Mouse (Mus musculus) heart, embryonic 13.5 days (tissue): ENCODE measurements around the gene Med16. TPM values are rescaled to one million over a fixed set of nuclear protein-coding genes. Genes with fewer than 3 reads are reported as not detected.
A peak's percentile ranks its signal among the peaks of the same experiment; 100 is the strongest.

ENCODE experiments used
- ATAC-seq: fragments of 200-750 bp; cut with Nextera tagmentation; 2 replicates; pipeline ENCODE4 v1.8.0; 2017; ENCODE audit warnings: moderate TSS enrichment; ENCODE audit not compliant: insufficient number of reproducible peaks, low FRiP score, low TSS enrichment; ENCODE audit errors: extremely low read depth
- H3K27ac ChIP-seq: fragments of 300-500 bp; sonication (generic); replicated peaks from 2 replicates; pipeline ENCODE4 v1.5.1; 2015; ENCODE audit warnings: moderate library complexity, mild to moderate bottlenecking, inconsistent platforms
- H3K27me3 ChIP-seq: fragments of 300-500 bp; sonication (generic); replicated peaks from 2 replicates; pipeline ENCODE4 v1.6.1; 2015; ENCODE audit warnings: mild to moderate bottlenecking, inconsistent platforms
- H3K36me3 ChIP-seq: fragments of 300-500 bp; sonication (generic); 2 replicates; pipeline ENCODE4 v1.6.1; 2015; ENCODE audit warnings: mild to moderate bottlenecking, inconsistent platforms
- H3K4me1 ChIP-seq: fragments of 300-500 bp; sonication (generic); 2 replicates; pipeline ENCODE4 v1.6.1; 2015; ENCODE audit warnings: inconsistent platforms
- H3K4me2 ChIP-seq: fragments of 300-500 bp; sonication (generic); 2 replicates; pipeline ENCODE4 v1.6.1; 2015; ENCODE audit warnings: inconsistent platforms, mild to moderate bottlenecking, moderate library complexity
- H3K4me3 ChIP-seq: fragments of 300-500 bp; sonication (generic); 2 replicates; pipeline ENCODE4 v1.5.1; 2015; ENCODE audit warnings: moderate library complexity, mild to moderate bottlenecking, inconsistent platforms
- H3K9ac ChIP-seq: fragments of 300-500 bp; sonication (generic); 2 replicates; pipeline ENCODE4 v1.6.1; 2015; ENCODE audit warnings: inconsistent platforms, mild to moderate bottlenecking, moderate library complexity
- H3K9me3 ChIP-seq: fragments of 300-500 bp; sonication (generic); 2 replicates; pipeline ENCODE4 v1.6.1; 2016; ENCODE audit warnings: inconsistent platforms
- WGBS: fragments of 180-500 bp; shearing (Covaris S2); methylation state at CpG from one replicate; pipeline ENCODE4 v1.1.7; 2015; ENCODE audit warnings: mixed read lengths; 5-methylcytosine and 5-hydroxymethylcytosine counted together
- polyA plus RNA-seq: library from polyadenylated mRNA; unstranded; fragments of >200 nt; fragmentation: Nextera tagmentation; extraction: Ambion mirVana; gene quantifications from 2 replicates; pipeline ENCODE4 v1.2.1, GENCODE M21; 2015

Gene Med16
- 41.8 and 42.1 TPM in 2 replicates for polyA plus RNA-seq

GRCm38 (mm10) chr10:79908167-79909091 lies at the start of gene Med16:
Med16 (minus strand) TSS chr10:79908923.
- H3K36me3 ChIP-seq: peaks cover 70% of the 10 kb centered on the region

DNA sequence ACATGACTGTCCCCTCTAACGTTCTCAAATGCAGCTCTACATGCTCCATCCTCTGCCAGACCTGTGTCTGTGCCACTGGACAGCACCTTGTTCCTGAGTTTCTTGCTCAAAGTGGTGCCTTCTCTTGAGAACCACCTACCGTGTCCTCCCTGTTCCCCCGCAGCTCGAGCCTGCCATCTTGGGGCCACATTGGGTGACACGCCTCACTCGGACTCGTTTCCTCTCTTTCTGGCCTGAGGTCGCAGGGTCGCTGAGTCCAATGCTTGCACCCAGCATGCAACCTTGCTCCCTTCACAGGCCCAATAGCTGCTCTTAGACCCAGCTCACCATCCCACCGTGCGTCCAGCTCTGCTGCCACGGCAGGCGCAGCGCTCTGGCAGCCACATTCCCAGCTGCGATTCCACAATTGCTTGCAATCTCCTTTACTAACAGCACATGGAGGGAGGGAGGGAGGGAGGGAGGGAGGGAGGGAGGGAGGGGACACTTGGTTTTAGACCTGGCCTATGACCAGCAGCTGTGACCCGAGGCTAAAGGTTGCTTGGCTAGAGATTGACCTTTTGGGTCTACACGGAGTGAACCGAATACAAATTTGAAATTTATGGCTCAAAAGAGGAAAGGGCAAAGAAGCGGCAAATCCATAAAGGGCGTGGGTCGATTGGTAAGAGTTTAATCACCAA lies 49.6 kb upstream of the Med16 start:
- H3K4me1 ChIP-seq: peaks cover 21% of the 10 kb centered on the region
- peak overlapping the region; percentile 32 for H3K4me3 ChIP-seq
- 17% methylated on average over 21 of the region's 21 CpGs for WGBS
- no peaks in the 10 kb centered on the region for H3K27me3 ChIP-seq
- peak overlapping the region; percentile 63 for H3K27ac ChIP-seq
- peak overlapping the region; percentile 58 for H3K4me2 ChIP-seq
- peak overlapping the region; percentile 67 for H3K9ac ChIP-seq
- peaks cover 24% of the 10 kb centered on the region for H3K36me3 ChIP-seq
- no peak for ATAC-seq
- no peaks in the 10 kb centered on the region for H3K9me3 ChIP-seq

More at GRCm38 (mm10) chr10:79908167-79909091, at the start of gene Med16:
- peak within 1 kb of the TSS; percentile 71 for H3K4me3 ChIP-seq
- no peaks in the 10 kb centered on the region for H3K9me3 ChIP-seq
- peak; percentile 96 for ATAC-seq
- peak within 1 kb of the TSS; percentile 94 for H3K9ac ChIP-seq
- H3K27me3 ChIP-seq: no peaks in the 10 kb centered on the region
- H3K4me2 ChIP-seq: peak within 1 kb of the TSS; percentile 68
- H3K27ac ChIP-seq: peak within 1 kb of the TSS; percentile 92
- WGBS: 1% methylated on average over 52 of the region's 52 CpGs
- H3K4me1 ChIP-seq: peaks cover 15% of the 10 kb centered on the region

DNA sequence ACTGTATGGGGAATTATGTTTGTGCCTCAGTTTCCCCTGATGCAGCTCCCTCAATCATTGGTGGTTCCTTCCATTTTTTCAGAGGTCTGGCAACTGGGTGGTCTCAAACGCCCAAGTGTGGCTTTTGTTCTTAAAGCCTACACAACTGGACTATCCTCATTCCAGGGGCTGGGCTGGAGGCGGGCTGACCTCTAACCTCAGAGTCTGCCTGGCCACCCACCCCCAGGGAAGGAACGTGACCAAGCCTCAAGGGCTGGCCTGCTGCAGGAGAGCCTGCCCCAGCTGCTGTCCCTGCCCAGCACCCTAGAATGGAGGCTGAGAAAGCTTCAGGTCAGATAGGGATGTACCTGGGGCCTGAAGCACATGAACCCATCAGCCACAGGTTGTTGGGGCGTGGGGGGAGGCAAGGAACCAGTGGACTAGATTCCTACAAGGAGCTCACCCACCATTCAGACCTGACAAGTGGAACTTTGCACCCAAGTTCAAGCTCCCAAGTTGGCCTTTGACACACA lies 48.0 kb upstream of the Med16 start:
- Histone ChIP-seq H3K9me3 (no peaks in the 10 kb centered on the region), H3K4me1 (peaks cover 21% of the 10 kb centered on the region), H3K4me3 (peak overlapping the region; percentile 10; the same call in 1 of the 2 replicates), H3K36me3 (peaks cover 22% of the 10 kb centered on the region), H3K27ac (no peak overlapping the region), H3K27me3 (no peaks in the 10 kb centered on the region), H3K4me2 (peak overlapping the region; percentile 27; the same call in 1 of the 2 replicates), H3K9ac (0 out of 2 replicates have a peak overlapping the region, but pooled peaks have one; percentile 44)
- WGBS: 29% methylated on average over 4 of the region's 4 CpGs
- no peak for ATAC-seq

DNA sequence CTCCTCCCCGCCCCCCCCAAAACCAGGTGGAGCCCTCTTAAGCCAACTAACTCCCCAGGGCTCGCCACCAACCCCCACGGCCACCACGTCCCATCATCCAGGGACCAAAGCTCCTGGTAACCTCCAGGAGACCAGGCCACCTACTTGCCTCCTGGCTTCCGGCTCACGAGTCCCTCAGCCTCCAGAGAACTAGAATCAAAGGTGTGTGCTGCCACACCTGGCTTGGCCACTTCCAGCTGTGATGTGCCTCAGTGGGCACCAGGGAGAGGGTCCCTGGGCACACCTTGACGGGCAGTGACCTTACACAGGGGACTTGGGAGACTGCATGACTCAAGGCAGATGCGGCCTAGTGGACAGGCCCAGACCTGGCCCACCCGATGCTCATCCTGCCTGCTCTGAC lies 47.0 kb upstream of the Med16 start:
- Histone ChIP-seq H3K4me1 (peaks cover 13% of the 10 kb centered on the region), H3K9ac (0 out of 2 replicates have a peak overlapping the region, but pooled peaks have one; percentile 44), H3K27ac (no peak overlapping the region), H3K4me2 (peak overlapping the region; percentile 27; the same call in 1 of the 2 replicates), H3K27me3 (no peaks in the 10 kb centered on the region), H3K4me3 (no peak overlapping the region), H3K36me3 (peaks cover 26% of the 10 kb centered on the region), H3K9me3 (no peaks in the 10 kb centered on the region)
- ATAC-seq: no peak
- 69% methylated on average over 9 of the region's 9 CpGs for WGBS

- Histone ChIP-seq H3K9ac (no peak overlapping the region), H3K9me3 (no peaks in the 10 kb centered on the region), H3K36me3 (peaks cover 43% of the 10 kb centered on the region), H3K4me3 (no peak overlapping the region), H3K4me2 (no peak overlapping the region; the same call in 1 of the 2 replicates), H3K4me1 (peaks cover 10% of the 10 kb centered on the region; the same call in 1 of the 2 replicates), H3K27me3 (no peaks in the 10 kb centered on the region), H3K27ac (no peak overlapping the region)
- WGBS: 80% methylated on average over 6 of the region's 6 CpGs
- ATAC-seq: no peak
These were observed 45.2 kb upstream of the Med16 start for GRCm38 (mm10) chr10:79953946-79954345.

GRCm38 (mm10) chr10:79950661-79951060 lies 41.9 kb upstream of the Med16 start:
- no peak overlapping the region for H3K9ac ChIP-seq
- no peak overlapping the region for H3K27ac ChIP-seq
- no peak overlapping the region for H3K4me3 ChIP-seq
- H3K9me3 ChIP-seq: no peaks in the 10 kb centered on the region
- H3K4me1 ChIP-seq: peaks cover 25% of the 10 kb centered on the region
- 81% methylated on average over 18 of the region's 18 CpGs for WGBS
- H3K36me3 ChIP-seq: peaks cover 66% of the 10 kb centered on the region
- ATAC-seq: no peak
- no peak overlapping the region for H3K4me2 ChIP-seq
- H3K27me3 ChIP-seq: no peaks in the 10 kb centered on the region

DNA sequence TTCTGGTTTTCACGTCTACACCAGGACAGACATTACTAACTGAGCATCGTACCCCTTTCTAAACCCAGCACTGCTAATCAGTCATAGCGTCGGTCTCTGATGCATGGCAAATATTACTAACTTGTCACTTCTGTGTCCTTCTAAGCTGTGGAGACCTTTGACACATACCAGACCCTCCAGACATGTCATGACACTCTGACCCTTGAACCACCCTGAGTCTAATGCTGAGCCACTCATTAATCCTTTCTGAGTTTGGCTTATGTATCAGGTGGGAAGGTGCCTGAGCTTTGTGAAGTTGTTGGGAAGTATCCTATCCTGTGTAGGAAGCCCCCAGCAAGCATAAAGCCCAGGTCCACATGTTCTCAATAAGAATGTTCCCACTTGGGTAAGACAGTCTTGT lies 41.1 kb upstream of the Med16 start:
- no peaks in the 10 kb centered on the region for H3K9me3 ChIP-seq
- no peak overlapping the region for H3K4me2 ChIP-seq
- peaks cover 33% of the 10 kb centered on the region for H3K4me1 ChIP-seq
- no peak overlapping the region for H3K4me3 ChIP-seq
- no peak overlapping the region for H3K27ac ChIP-seq
- no peaks in the 10 kb centered on the region for H3K27me3 ChIP-seq
- WGBS: 69% methylated on average over 4 of the region's 4 CpGs
- peaks cover 66% of the 10 kb centered on the region for H3K36me3 ChIP-seq
- no peak for ATAC-seq
- H3K9ac ChIP-seq: no peak overlapping the region

GRCm38 (mm10) chr10:79947502-79947901 lies 38.8 kb upstream of the Med16 start:
- H3K4me2 ChIP-seq: peak overlapping the region; percentile 50
- H3K27ac ChIP-seq: peak overlapping the region; percentile 81
- no peaks in the 10 kb centered on the region for H3K9me3 ChIP-seq
- H3K9ac ChIP-seq: peak overlapping the region; percentile 64
- H3K36me3 ChIP-seq: peaks cover 56% of the 10 kb centered on the region
- WGBS: 66% methylated on average over 6 of the region's 6 CpGs
- ATAC-seq: no peak
- H3K27me3 ChIP-seq: no peaks in the 10 kb centered on the region
- peaks cover 45% of the 10 kb centered on the region for H3K4me1 ChIP-seq
- H3K4me3 ChIP-seq: peak overlapping the region; percentile 34

- Histone ChIP-seq H3K9ac (peak overlapping the region; percentile 64), H3K27ac (peak overlapping the region; percentile 81), H3K4me3 (peak overlapping the region; percentile 34), H3K4me2 (peak overlapping the region; percentile 50), H3K27me3 (no peaks in the 10 kb centered on the region), H3K9me3 (no peaks in the 10 kb centered on the region), H3K4me1 (peaks cover 45% of the 10 kb centered on the region), H3K36me3 (peaks cover 57% of the 10 kb centered on the region)
- ATAC-seq: peak; percentile 66
- 23% methylated on average over 7 of the region's 7 CpGs for WGBS
These were observed 38.1 kb upstream of the Med16 start for GRCm38 (mm10) chr10:79946752-79947322.

DNA sequence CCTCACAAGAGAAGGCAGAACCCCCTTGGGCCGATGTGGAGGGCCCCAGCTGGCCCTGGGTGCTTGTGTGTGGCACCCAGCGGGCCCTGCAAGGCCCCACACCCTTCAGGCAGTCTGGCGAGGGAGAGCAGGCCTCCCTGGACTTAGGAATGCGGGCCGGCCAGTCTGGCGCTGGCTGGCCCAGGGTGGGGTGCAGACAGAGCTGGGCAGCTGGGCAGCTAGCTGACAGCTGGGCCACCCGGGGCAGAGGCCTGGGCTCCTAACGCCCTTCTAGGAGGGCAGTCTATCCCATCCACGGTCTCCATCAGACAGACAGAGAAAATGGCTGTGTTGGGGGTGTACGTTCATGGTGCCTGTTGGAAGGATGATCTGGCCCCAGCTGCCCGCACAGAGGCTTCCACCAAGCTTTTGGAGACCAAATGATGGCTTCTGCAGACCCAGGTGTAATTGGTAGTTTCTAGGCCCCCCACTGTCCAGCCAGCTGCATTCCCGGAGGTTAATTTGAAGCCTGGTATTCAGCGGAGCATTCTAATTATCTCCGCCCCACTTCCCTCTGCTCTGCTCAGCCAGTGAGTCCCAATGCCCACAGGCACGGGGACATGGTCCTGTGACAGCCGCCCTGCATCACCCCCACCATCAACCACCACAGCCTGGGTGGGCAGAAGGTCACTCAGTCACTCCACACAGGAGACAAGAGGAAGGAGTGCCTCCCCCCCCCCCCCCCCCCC lies 36.9 kb upstream of the Med16 start:
- ATAC-seq: 0 out of 2 replicates have a peak, but pooled peaks have one; percentile 1

More for the DNA sequence above, 36.9 kb upstream of the Med16 start:
- Histone ChIP-seq H3K4me3 (peak overlapping the region; percentile 34), H3K9ac (peak overlapping the region; percentile 64), H3K27ac (peak overlapping the region; percentile 81), H3K36me3 (peaks cover 50% of the 10 kb centered on the region), H3K4me1 (peaks cover 53% of the 10 kb centered on the region), H3K9me3 (no peaks in the 10 kb centered on the region), H3K4me2 (peak overlapping the region; percentile 50), H3K27me3 (no peaks in the 10 kb centered on the region)
- WGBS: 39% methylated on average over 16 of the region's 16 CpGs
